Mouse (Mus musculus): ENCODE data around the gene Bcar3.

DNA sequence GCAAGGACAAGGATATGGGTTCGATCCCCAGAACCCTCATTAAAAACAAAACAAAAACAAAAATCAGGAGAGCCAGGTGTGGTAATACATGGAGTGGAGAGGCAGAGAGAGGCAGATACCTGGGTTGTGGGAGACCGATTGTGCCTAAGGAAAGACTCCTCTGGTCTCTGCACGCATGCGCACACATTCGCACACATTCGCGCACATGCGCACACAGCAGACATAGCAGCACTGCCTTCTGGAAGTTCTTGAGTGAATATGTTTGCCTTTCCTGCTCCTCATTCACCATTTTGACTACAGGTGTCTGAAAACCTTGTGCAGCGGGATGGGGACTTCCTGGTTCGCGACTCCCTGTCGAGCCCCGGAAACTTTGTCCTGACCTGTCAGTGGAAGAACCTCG lies 213.9 kb downstream of the Bcar3 start:
- TF ChIP-seq POLR2A (IDR thresholded peaks at IDR 0.05; ENCODE audit: borderline replicate concordance, extremely low read depth, low read depth, low read length), result no peak
- no peak for TF ChIP-seq CTCF (IDR thresholded peaks at IDR 0.05; ENCODE audit: insufficient read depth, low read length)

Measured in lung, adult 2 months (tissue).